Mouse (Mus musculus) ZHBTc4 (cell line): Measurements from ENCODE around the gene Flt3.

Experiments
- DNase-seq: peaks from one replicate; pipeline ENCODE4 v3.0.0-alpha.2; 2011; ENCODE audit warnings: low read depth, low spot score

Flt3 gene

DNA sequence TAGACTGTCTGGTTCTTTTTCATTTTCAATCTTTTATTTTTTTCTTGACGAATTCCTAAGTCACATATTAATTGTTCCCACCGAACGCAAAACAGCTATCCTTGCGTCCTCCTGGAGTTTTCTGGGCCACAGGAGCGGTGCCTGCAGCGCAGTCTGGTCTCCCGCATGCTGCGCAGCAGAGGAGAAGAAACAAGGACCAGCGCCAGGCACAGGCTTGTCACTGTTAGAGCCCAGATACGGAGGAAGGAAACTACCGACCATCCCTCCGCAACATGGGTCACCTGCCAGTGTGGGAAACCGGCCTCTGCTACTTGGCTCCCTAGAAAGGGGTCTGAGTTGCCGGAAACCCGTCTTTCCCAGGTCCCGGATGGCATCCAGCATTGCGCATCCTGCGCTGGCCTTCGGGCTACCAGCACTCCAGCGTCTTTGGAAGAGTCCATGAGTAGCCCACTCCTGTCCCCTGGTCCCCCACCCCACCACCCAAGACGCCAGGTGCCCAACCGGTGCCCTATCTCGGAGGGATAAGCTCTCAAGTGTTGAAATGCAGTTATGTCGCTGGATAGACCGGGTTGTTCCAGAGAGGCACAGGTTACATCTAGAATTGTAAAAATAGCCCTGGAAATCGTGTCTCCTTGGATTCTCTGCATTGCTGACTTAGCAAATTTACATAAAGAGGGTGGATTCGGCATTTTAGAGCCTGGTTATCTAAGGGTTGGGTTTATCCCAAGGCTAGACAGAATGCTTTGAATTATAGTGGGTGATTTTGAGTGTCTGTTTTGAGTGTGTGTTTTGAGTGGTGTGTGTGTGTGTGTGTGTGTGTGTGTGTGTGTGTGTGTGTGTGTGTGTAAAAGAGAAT is 87.2 kb downstream of the Flt3 start:
- DNase-seq = no peak

DNA sequence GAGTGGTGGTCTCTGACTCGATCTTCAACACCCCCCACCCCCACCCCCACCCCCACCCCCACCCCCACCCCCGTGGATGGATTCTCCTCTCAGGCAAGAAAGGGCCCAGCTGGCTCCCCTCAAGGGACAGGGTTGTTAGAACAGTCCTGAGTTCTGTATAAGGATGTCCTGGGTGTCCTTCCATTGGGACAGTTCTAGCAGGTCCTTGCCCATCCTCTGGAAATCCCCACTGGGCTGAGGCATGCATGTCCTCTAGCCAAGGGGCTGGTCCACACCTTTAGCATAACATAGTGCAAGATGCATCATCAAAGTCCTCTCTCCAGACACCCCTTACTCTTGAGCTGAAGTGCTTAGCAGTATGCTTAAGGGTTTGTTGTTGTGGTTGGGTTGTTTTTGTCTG is 90.5 kb downstream of the Flt3 start:
- DNase-seq = no peak

DNA sequence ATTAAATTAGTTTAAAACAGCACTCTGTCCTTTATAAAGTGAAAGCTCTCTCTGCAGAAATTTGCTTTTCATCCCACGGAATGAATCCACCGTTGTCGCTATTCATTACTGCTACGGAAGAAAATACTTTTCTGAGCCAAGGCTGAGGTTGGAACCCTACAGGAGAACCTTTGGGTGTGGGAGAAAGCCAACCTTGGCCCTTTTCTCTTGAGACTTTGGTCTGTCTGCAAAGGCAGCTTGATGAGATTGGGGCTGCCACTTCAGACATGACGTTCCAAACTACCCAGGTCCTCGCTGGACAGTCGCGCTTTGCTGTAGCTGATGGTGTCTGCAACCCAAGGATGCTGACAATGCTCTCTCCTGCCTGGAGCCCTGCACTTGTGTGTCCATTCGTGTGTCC is 91.8 kb downstream of the Flt3 start:
- no peak for DNase-seq

DNA sequence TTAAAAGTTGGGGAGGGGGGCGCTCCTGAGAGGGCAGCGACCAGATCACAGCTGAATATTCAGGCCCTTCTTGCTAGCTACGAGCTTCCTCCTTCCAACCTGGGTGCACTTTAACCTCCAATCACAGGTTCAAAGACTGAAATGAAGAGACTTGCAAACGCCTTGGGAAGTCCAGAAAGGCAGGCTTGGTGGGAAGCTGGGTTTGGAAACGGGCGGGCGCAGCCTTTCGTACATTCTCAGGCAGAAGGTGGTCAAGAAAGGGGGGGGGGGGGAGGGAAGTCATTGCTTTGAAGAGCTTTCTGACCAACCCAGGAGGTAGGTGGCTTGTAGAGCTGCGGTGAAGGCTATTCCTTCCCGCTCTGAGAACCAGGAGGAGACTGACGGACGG is 92.9 kb downstream of the Flt3 start:
- peak; percentile 62 for DNase-seq

DNA sequence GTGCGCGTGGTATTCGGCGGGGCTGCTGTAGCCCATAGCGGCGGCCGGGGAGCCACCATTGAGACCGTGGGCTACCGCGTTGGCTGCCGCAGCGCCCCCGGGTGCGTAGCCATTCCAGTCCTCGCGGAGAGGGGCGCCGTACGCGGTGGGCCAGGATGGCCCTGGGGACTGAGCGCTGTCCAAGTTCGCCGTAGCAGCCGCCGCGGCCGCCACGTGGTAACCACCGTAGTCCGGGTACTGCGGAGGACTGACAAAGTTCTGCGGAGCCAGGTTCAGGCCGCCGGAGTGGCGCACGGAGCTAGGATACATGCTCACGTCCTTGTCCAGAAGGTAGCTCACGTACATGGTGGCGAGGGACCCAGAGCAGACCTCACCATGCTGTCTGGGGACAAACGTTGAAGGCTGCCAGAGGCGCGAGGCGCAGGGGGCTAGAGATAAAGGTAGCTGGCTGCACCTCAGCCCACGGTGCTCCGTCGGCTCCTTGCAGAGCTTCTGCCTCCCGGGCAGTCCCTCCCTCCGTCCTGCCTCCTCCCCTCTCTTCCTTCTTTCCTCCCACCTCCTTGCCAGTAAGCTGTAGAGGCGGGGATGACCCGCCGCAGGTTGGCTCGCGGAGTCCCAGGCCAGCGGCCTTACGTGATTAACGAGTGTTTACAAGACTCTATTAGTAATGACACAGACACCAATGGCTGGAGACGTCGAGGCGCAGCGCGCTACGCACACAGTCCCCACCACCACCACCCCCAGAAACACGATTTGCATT is 93.5 kb downstream of the Flt3 start, which contains the start of gene Cdx2:
TSS of gene Cdx2 (minus strand) at position 633 of the 760 bp plus-strand sequence.
- peak; percentile 75 for DNase-seq

DNA sequence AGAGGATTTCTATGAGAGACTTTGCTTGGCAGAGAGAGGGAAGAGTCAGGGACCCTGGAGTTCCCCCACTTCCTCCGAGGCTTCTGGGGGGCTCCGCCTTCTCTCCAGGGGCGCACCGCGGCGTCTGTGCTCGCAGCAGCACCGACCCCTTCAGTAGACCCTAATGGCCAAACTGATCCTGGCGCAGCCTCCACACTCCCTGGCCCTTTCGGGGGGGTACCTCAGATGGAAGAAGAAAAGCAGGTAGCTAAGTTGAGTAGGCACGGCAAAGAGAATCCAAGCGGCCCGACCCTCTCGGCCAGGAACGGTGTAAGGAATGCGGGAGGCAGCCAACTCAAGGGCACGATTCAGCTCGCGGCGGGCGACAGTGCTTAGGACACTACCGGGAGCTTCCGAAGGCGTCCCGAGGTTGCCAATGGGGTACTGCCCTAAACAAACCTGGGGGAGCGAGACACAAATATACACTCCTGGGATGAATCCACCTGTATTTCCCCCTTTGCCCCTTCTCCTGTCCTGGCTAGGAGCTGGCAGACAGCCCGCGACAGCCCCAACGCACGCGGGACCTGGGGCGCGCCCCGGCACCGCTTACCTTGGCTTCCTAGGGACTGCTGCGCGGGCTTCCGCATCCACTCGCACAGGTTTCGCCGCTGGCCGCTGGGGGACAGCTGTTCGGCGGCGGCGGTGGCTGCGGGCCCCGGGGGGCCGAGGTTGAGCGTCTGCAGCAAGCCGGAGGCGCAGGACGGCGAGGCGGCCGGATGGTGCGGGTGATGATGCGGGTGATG is 94.2 kb downstream of the Flt3 start:
- peak; percentile 61 for DNase-seq

DNA sequence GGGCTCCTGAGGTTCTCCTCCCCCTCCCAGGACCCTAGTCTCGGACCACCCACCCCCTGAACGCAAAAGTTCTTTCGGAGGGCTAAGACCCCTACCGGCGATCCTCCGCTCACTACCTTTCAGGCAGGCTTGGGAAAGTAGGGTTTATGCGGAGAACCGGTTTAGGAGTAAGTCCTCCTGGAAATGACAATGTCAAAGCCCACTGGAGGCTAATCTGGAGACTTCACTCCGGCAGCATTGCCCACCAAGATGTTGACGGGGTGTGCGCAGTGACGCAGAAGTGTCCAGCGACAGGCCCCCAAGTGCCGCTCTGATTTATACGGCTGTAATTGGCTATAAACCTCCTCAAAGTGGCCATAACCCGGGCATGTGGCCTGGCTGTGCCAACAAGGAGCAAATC is 95.1 kb downstream of the Flt3 start:
- DNase-seq = no peak

DNA sequence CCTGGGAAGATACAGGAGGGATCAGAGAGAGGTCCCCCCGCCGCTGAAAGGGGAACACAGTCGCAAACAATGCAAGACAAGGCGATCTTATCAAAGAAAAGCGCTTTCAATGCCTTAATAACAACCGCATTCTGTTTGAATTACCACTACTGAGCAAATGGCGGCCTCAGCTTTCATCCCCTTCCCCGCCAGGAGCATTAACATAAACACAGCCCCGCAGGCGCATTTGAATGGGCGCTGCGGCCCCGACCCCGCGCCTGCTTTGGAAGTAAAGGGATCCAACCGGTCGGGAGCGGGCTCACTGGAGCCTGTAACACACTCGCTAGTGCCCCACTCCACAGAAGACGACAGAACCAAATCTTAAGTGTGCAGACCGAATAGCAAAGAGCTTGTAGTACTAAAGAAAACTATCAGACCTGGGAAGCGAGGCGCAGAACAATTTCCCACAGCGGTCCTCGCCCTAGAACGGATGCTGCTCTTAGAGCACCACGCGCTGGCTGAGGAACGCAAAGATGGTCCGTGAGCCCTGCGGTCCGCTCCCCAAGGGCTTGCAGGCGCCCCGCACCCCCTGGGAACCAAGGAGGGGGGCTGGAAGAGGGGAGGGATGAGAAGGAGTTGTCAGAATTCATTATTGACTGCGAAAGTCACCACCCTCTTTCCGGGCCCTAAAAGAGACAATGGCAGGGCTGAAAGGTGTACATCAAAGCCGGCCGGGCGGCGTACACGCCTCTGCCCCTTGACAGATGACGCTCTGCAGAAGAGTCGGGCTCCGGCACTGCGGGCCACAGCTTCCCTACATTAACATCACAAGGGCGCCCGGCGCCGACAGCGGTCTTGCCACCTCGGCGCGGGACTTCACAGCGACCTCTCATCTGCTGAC is 95.8 kb downstream of the Flt3 start:
- DNase-seq = peak; percentile 93

DNA sequence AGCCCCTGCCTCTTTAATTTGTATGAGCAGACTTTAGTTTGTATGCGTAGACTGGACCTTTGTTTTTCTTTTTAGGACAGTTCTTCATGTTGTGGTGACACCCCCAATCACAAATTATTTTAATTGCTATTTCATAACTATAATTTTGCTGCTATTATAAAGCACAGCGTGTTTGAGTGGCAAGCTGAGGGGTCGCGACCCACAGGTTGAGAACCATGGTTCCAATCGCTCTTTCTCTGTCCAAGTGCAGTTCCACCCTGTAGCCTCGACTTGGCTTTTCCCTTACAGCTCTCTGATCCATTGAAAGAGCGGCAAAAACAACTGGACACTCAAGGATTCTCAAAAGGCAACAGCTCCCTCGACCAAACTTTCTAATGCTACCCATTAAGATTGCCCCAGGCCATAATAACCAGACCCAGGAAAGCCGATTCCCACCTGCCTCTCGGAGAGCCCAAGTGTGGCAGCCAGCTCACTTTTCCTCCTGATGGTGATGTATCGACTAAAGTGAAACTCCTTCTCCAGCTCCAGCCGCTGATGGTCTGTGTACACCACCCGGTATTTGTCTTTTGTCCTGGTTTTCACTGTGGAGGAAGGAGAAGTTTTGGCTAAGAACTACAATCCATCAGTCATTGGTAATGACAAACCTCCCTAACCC is 97.4 kb downstream of the Flt3 start:
- DNase-seq = peak; percentile 40

DNA sequence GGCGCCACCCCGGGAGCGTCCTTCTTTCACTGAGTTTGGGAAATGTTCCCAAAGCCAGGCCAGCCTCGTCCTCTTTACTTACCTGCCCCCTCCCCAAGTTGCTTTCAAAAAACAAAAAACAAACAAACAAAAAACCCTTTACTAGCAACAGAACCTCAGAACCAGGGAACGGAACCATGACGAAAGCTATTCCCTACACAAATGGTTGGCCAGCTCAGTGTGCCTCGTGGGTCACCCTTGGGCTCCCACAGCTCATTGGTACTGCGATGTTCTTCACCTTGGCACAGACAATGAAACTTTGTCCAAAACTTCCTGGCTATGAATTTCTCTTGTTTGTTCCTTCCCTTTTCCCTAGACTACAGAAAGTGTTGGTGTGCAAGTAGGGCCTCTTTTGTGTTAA is 98.1 kb downstream of the Flt3 start:
- no peak for DNase-seq

DNA sequence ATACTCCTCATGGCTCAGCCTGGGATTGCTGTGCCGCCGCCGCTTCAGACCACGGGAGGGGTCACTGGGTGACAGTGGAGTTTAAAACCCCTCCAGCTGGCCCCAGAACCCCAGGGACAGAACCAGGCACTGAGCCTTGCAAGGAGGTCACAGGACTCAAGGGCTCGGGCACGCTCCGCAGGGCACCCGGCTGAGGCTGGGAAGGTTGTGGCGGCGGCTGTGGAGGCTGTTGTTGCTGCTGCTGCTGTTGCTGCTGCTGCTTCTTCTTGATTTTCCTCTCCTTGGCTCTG is 98.6 kb downstream of the Flt3 start:
- DNase-seq = peak; percentile 41

DNA sequence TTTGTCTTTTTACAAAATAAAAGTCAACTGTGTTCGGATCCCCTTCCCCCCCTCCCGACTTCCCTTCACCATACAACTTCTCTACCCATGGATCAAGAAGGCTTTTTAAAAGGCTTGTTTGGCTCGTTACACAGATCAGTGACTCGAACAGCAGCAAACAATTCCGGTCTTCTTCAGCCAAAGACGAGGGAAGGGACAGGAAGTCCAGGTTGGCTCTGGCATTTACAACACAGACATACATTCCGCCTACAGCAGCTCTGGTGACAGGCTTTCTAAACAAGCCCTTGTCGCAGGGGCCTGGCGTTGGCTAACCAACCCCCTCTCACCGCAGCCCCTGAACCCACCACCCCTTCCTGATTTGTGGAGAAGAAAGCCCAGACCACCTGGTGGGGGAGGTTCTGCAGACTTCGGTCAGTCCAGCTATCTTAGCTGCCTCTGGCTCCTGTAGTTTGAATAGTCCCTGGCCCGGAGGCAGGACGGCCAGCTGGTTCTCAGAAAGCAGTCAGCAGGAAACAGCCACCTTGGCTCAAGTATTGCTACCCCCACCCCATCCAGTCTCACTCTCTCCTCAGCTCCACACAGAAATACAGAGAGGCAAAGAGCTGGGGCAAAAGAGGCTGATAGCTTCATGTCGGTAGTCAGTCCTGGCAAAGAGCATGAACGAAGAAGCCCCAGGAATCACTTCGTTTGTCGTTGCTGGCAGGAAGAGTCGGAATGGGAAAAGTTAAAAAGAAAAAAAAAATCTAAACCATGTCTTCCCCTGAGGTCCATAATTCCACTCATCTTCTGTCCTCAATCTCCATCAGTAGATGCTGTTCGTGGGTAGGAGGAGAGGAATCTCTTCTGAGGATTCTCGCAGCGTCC is 99.1 kb downstream of the Flt3 start:
- DNase-seq = no peak

DNA sequence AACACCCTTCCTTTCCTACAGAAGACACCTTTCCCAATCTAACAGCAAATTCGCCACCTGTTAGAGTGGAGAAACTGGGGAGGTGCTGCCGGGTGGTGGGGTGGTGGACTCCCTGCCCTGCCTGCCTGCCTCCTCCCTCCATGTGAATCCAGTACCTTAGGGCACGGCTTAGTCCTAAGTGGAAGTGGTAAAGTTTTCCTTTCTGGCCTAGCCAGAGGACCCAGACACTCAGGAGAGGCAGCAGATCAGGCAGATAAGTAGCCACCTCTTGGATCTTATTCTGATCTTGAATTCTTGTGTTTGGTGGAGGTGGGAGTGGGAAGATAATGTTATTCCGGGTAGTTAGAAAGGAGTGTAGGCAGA is 100.3 kb downstream of the Flt3 start:
- DNase-seq = no peak

DNA sequence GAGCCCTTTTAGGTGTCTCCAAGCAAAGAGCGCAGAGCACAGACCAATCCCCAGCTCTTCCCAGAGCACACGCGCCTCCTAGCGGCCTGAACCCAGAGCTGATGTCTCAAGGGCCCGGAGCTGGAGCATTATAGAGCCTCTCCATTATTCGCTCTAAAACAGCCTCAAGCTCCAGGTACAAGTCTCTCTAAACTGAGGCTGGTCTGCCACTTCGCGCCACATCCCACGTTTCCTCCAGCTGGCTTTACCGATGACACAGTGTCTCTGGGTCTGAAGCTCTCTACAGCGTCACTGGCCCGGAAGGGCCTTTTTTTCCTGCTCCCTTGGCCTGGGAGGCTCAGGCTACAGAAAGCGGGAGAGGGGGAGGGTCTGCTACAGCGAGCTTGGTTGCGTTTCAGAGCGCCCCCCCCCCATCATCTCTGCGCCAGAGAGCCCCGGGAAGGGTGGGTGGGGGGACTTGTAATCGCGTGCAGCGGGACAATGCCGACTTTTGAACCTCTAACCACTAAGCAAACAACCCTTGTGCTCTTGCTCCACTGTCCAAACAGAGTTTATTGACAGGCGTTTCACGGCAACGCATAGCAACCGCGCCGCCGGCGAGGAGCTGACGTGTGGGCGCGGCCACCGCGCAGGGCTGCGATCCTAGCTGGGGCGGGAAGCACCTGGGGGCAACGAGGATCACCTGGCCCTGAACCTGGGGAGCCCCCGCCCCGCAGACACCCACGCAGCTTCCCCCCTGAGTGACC is 100.9 kb downstream of the Flt3 start:
- DNase-seq = peak; percentile 93

DNA sequence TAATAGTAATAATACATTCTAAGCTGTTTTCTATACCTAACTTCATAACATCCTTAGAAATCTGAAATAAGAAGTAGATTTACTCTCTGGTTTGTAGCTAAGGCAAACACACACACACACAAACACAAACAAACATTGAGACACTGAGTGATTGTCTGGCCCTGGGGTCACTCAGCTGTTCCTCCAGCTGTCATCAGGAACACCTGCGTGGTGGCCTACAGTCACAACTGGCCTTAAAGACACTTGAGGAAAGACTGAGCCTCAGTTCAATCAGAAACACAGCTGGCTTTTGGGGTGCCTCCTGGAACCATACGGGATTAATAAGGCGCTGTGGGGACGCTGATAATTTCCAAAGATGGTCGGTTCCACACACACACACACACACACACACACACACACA is 103.0 kb downstream of the Flt3 start:
- no peak for DNase-seq

DNA sequence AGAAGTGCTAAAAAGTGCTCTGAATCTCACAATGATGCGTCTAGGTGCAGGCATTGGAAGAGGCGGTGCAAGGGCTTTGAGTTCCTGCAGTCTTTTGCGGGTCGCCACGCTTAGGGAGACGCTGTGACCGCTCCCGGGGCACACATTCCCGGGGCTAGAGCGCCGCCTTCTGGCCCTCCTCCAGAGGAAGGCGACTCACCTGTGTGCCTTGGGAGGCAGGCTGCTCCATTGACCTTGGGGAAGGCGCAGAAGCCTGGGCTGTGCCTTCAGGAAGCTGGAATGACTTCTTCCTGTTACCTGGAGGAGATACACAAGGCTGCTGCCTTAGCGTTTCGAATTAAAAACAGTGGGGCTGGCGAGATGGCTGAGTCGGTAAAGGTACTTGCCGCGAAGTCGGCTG is 106.2 kb downstream of the Flt3 start:
- peak; percentile 90 for DNase-seq

DNA sequence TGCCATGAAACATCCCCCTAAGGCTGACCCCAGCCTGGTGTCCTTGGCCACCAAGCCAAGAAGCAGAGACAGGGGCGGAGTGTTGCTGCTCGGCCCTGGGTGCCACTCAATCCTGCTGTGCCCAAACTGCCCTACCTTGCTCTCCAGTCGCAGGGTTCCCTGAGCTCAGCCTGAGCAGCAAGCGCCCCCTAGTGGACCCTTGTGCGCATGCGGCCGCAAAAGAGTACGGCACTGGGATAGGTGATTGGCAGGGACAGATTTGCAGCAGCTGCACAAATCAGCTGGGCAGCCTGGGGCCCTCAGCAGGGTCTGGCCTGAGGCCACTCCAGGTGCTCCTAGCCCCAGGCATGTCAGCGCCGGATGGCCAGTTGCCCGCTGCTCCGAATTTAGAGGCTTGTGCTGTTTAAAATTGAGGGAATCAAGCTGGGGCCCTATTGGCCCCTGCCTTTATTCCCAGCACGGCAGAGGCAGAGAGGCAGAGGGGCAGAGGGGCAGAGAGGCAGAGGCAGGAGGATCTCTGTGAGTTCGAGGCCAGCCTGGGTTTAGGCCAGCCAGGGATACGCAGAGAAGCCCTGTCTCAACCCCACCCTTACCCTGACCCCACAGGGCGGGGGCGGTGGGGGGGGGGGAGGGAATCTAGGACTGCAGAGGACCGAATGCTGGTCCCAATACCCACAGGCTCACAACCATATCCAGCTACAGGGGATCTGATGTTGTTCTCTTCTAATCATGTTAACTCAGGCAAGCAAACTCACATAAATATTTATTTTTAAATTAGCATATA is 107.0 kb downstream of the Flt3 start:
- peak; percentile 95 for DNase-seq

DNA sequence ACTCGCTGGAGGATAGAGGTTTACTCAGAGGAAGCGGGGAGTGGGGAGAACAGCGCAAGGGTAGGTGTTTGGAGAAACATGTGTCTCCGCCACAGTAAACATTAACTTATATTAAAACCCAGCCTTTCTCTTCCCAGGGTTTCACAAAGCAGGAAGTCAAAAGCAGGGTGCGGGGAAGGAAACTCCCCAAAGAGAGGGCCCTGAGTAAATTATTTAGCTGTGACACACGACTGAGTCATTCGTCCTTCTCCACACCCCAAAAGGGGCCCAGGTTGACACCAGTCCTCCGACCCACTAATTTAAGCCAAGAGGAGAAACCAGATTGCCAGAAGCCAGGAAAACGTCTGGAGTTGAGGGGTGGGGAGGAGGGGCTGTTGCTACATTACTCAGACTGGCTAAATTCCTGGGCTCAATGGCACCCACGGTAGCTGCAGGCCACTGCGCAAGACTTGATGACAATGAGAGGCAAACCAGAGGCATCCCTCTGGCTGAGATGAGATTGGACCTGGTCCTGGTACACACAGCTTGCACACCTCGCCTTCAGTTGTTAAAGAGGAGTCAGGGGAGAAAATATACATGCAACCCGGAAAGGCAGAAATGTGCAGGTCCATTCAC is 107.7 kb downstream of the Flt3 start:
- DNase-seq = no peak
